Mouse (Mus musculus) G1E (cell line): Measurements from ENCODE around the gene Gpr179. TPM values are rescaled to one million over a fixed set of nuclear protein-coding genes. Genes with fewer than 3 reads are reported as not detected.

ENCODE experiments used
- ATAC-seq: 2 replicates; pipeline ENCODE4 v1.8.0; 2016; ENCODE audit warnings: mild to moderate bottlenecking; ENCODE audit not compliant: insufficient number of reproducible peaks, poor library complexity, low FRiP score, severe bottlenecking; ENCODE audit errors: extremely low read depth
- DNase-seq: peaks from one replicate; pipeline ENCODE4 v3.0.0; 2012; ENCODE audit warnings: low spot score
- H3K27me3 ChIP-seq: 2 replicates; pipeline ENCODE4 v1.6.1; 2012; ENCODE audit warnings: mild to moderate bottlenecking, low read length, inconsistent platforms; ENCODE audit not compliant: insufficient read depth
- H3K36me3 ChIP-seq: replicated peaks from 2 replicates; pipeline ENCODE3; 2012; ENCODE audit warnings: mild to moderate bottlenecking, inconsistent platforms
- H3K4me1 ChIP-seq: 2 replicates; pipeline ENCODE4 v1.6.1; 2012; ENCODE audit warnings: low read depth, low read length, inconsistent platforms, mixed read lengths; ENCODE audit not compliant: insufficient read depth
- H3K4me3 ChIP-seq: 2 replicates; pipeline ENCODE4 v1.5.1; 2012; ENCODE audit warnings: low read depth, mild to moderate bottlenecking, inconsistent platforms, low read length, moderate library complexity, mixed read lengths
- H3K9me3 ChIP-seq: replicated peaks from 2 replicates; pipeline ENCODE4 v1.6.1; 2012; ENCODE audit warnings: inconsistent platforms
- CTCF ChIP-seq: IDR thresholded peaks from 2 replicates; pipeline ENCODE4 v1.5.1; 2012; ENCODE audit warnings: low read depth, low read length, inconsistent platforms, mixed read lengths
- GATA1 ChIP-seq: IDR thresholded peaks from 2 replicates; pipeline ENCODE4 v1.6.1; 2012; ENCODE audit warnings: borderline replicate concordance, low read length, inconsistent platforms, mixed read lengths
- GATA2 ChIP-seq: IDR thresholded peaks from 2 replicates; pipeline ENCODE4 v1.6.1; 2012; ENCODE audit warnings: low read depth, low read length, inconsistent platforms, borderline replicate concordance
- POLR2AphosphoS5 ChIP-seq: IDR thresholded peaks from 2 replicates; pipeline ENCODE4 v1.6.1; 2012; ENCODE audit warnings: low read depth, low read length, inconsistent platforms; ENCODE audit not compliant: insufficient replicate concordance
- TAL1 ChIP-seq: conservative IDR thresholded peaks from 2 replicates; pipeline ENCODE4 v1.6.1; 2012; ENCODE audit warnings: low read depth, low read length, inconsistent platforms, mixed read lengths
- polyA plus RNA-seq: library from polyadenylated mRNA; stranded (reverse); fragments of >175 nt; gene quantifications from 2 replicates; pipeline ENCODE4 v1.2.3, GENCODE M21; 2012
- total RNA-seq, 2 experiments: library from RNA; stranded (forward) in 1 of 2; stranded (reverse) in 1 of 2; fragments of 200-1000 nt in 1 of 2; fragments of >200 nt in 1 of 2; fragmentation: Nextera tagmentation in 1 of 2; gene quantifications; 2 replicates each; pipeline ENCODE4 v1.2.3; 2014 to 2017

Gene Gpr179
- total and polyA plus RNA-seq, 3 experiments = 0.01 to 0.11 TPM; not detected in 1

GRCm38 (mm10) chr11:97296542-97296941 is 55.3 kb downstream of the Gpr179 start:
- TF ChIP-seq POLR2AphosphoS5 (no peak), GATA1 (no peak), CTCF (no peak), TAL1 (no peak), GATA2 (no peak)
- ATAC-seq = no peak

GRCm38 (mm10) chr11:97292731-97293130 is 59.1 kb downstream of the Gpr179 start:
- no peak for TF ChIP-seq TAL1
- no peak for TF ChIP-seq POLR2AphosphoS5
- no peak for TF ChIP-seq CTCF
- TF ChIP-seq GATA1 = no peak
- TF ChIP-seq GATA2 = no peak
- H3K4me1 ChIP-seq = peaks cover 13% of the 10 kb centered on the region
- H3K4me3 ChIP-seq = no peak overlapping the region
- DNase-seq (no peak), ATAC-seq (no peak)
- H3K36me3 ChIP-seq = no peaks in the 10 kb centered on the region
- H3K9me3 ChIP-seq = peaks cover 2% of the 10 kb centered on the region; the same call in 1 of the 2 replicates
- peaks cover 15% of the 10 kb centered on the region for H3K27me3 ChIP-seq

More at GRCm38 (mm10) chr11:97296542-97296941, 55.3 kb downstream of the Gpr179 start:
- Histone ChIP-seq H3K9me3 (peaks cover 2% of the 10 kb centered on the region; the same call in 1 of the 2 replicates), H3K27me3 (peaks cover 4% of the 10 kb centered on the region; the same call in 1 of the 2 replicates), H3K4me1 (peaks cover 17% of the 10 kb centered on the region), H3K4me3 (no peak overlapping the region), H3K36me3 (no peaks in the 10 kb centered on the region)
- DNase-seq = no peak

- H3K36me3 ChIP-seq = no peaks in the 10 kb centered on the region
- TF ChIP-seq TAL1 (no peak), GATA2 (no peak), CTCF (no peak), GATA1 (no peak), POLR2AphosphoS5 (no peak)
- peaks cover 2% of the 10 kb centered on the region; the same call in 1 of the 2 replicates for H3K9me3 ChIP-seq
- H3K27me3 ChIP-seq = peaks cover 21% of the 10 kb centered on the region
- peaks cover 22% of the 10 kb centered on the region for H3K4me1 ChIP-seq
- DNase-seq = no peak
- ATAC-seq = no peak
- H3K4me3 ChIP-seq = no peak overlapping the region
Measured at GRCm38 (mm10) chr11:97289276-97290230, 62.3 kb downstream of the Gpr179 start.

DNA sequence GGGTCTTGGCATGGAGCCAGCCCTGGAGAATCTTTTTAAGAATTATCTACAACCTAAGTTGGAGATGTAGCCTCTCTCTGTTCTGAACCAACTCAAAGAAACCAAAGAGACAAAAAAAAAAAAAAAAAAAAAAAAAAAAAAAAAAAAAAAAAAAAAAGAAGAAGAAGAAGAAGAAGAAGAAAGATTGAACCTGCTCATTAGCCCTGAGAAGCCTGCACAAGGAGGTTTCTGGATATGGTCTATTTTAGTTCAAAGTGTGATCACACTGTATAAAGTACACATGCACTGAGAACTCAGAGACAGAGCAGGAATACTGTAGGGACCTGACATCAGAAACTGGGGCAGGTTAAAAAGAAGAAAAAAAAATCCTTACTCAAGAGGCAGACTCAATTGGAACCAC is 64.2 kb downstream of the Gpr179 start:
- Histone ChIP-seq H3K9me3 (no peaks in the 10 kb centered on the region), H3K4me1 (peaks cover 22% of the 10 kb centered on the region), H3K36me3 (no peaks in the 10 kb centered on the region), H3K27me3 (peaks cover 21% of the 10 kb centered on the region), H3K4me3 (no peak overlapping the region)
- TF ChIP-seq GATA2 (no peak), POLR2AphosphoS5 (no peak), GATA1 (no peak), CTCF (no peak), TAL1 (no peak)
- ATAC-seq (no peak), DNase-seq (no peak)

- TF ChIP-seq TAL1 (no peak), GATA2 (no peak), CTCF (no peak), POLR2AphosphoS5 (no peak), GATA1 (no peak)
- H3K27me3 ChIP-seq = peaks cover 21% of the 10 kb centered on the region
- no peaks in the 10 kb centered on the region for H3K9me3 ChIP-seq
- no peaks in the 10 kb centered on the region for H3K36me3 ChIP-seq
- peaks cover 24% of the 10 kb centered on the region for H3K4me1 ChIP-seq
- no peak for DNase-seq
- ATAC-seq = no peak
- H3K4me3 ChIP-seq = no peak overlapping the region
Measured at GRCm38 (mm10) chr11:97286973-97287372, 64.9 kb downstream of the Gpr179 start.
